ENCODE assay signal across 11 mouse cellular contexts in genomic region chr10:58393026-58394014, GRCm38 (mm10). TPM values are rescaled to one million over a fixed set of nuclear protein-coding genes. Genes with fewer than 3 reads are reported as not detected.
A peak's percentile ranks its signal among the peaks of the same experiment; 100 is the strongest.
DNase-seq lines count a peak whose midpoint lies in the region; ATAC-seq and TF ChIP-seq lines count a peak whose summit lies in the region.
"Had no signal": no experiment of that assay in that cellular context is flagged by ENCODE, and none has a peak within 500 bp of the region (broad histone marks: within the 10 kb centered on the region; RNA-seq: fewer than 3 reads in every experiment).

No protein-coding gene starts in this region.

- peaks cover 37% of the 10 kb centered on the region for H3K4me1 ChIP-seq in heart, postnatal 0 days (ENCODE audit: control insufficient read depth, insufficient read depth)

- H3K27ac ChIP-seq in heart, postnatal 0 days (ENCODE audit: low read depth): peak overlapping the region; percentile 99
- H3K27ac ChIP-seq: midbrain, embryonic 12.5 days had no signal

- peak overlapping the region; percentile 72 for H3K4me2 ChIP-seq in heart, postnatal 0 days (ENCODE audit: low read depth, low read length)
- H3K4me2 ChIP-seq: midbrain, embryonic 12.5 days had no signal

- no peak overlapping the region for H3K4me3 ChIP-seq in heart, postnatal 0 days (ENCODE audit: low read depth, low read length)
- H3K4me3 ChIP-seq: midbrain, embryonic 12.5 days had no signal

- no peaks in the 10 kb centered on the region for H3K9me3 ChIP-seq in heart, postnatal 0 days (replicated peaks; ENCODE audit: control insufficient read depth, low read length)
- H3K9me3 ChIP-seq: midbrain, embryonic 12.5 days had no signal

- no peak for TF ChIP-seq EP300 in heart, postnatal 0 days (IDR thresholded peaks at IDR 0.05; ENCODE audit: low read depth)

- no peaks in the 10 kb centered on the region for H3K36me3 ChIP-seq in heart, postnatal 0 days (replicated peaks; ENCODE audit: control insufficient read depth, insufficient read depth, low read length)
- H3K36me3 ChIP-seq: midbrain, embryonic 12.5 days had no signal

- ATAC-seq in heart, postnatal 0 days (ENCODE audit: insufficient read depth, low read depth): no peak

- no peak overlapping the region for H3K9ac ChIP-seq in heart, postnatal 0 days (replicated peaks; ENCODE audit: low read depth, low read length)
- H3K9ac ChIP-seq: midbrain, embryonic 12.5 days had no signal

- no peak for TF ChIP-seq CTCF in heart, postnatal 0 days (IDR thresholded peaks at IDR 0.05; ENCODE audit: low read depth)

- H3K27me3 ChIP-seq in heart, postnatal 0 days (ENCODE audit: control insufficient read depth, insufficient read depth, low read length): no peaks in the 10 kb centered on the region
- H3K27me3 ChIP-seq: midbrain, embryonic 12.5 days had no signal

- peak; percentile 92 for DNase-seq in heart, adult 11 months
- DNase-seq in heart, adult 9 months (ENCODE audit: low spot score in 2 of 2): no peak
- peak; percentile 73 for DNase-seq in CD4-positive, CD25-positive, alpha-beta regulatory T cell, adult 2 months (ENCODE audit: low read depth, low spot score)
- peak; percentile 54 for DNase-seq in heart, postnatal 0 days (ENCODE audit: low spot score)
- peak; percentile 49 for DNase-seq in lung, postnatal 36 days
- DNase-seq in MN1 (ENCODE audit: low spot score): no peak
- DNase-seq in cerebellum, postnatal 36 days: no peak
- no peak for DNase-seq in right cerebral cortex, adult 2 months (ENCODE audit: low spot score in 2 of 2)
- DNase-seq: cerebellum, adult 11-12 months; thymus, postnatal 25 days had no signal

- WGBS in heart, postnatal 0 days: 20% methylated on average over 7 of the region's 7 CpGs

RNA-seq across cellular contexts. Expression of gene Ranbp2, which starts 53.4 kb away (rescaled TPM):
- 31.8 and 32.9 TPM in 2 replicates for total RNA-seq in heart, postnatal 0 days (2014; rRNA removed; ENCODE audit: low replicate concordance)
- polyA plus RNA-seq in heart, postnatal 0 days (2015; fragmentation: Nextera tagmentation; extraction: Ambion mirVana): 7.9 and 8.8 TPM in 2 replicates

Comparison
In these comparisons a context has a peak if more than half of its experiments do, and no peak if none do; other contexts are left out.
1. DNase-seq: peak in heart, adult 11 months (single experiment), CD4-positive, CD25-positive, alpha-beta regulatory T cell, adult 2 months (single experiment), heart, postnatal 0 days (single experiment) and lung, postnatal 36 days (single experiment); none in heart, adult 9 months (0 of 2), MN1 (single experiment), cerebellum, postnatal 36 days (0 of 2) and right cerebral cortex, adult 2 months (0 of 2).